Mouse (Mus musculus) embryonic fibroblast, embryonic 13.5 days (primary cell): Measurements from ENCODE around the gene Gm21976.

Source experiments
- CTCF ChIP-seq: IDR thresholded peaks from 2 replicates; pipeline ENCODE4 v1.5.1; 2011; ENCODE audit warnings: mild to moderate bottlenecking, control low read depth, low read length, moderate library complexity, borderline replicate concordance; ENCODE audit not compliant: insufficient read depth
- POLR2A ChIP-seq: IDR thresholded peaks from 2 replicates; pipeline ENCODE4 v1.6.1; 2011; ENCODE audit warnings: low read depth, mild to moderate bottlenecking, control low read depth, low read length, moderate library complexity

DNA sequence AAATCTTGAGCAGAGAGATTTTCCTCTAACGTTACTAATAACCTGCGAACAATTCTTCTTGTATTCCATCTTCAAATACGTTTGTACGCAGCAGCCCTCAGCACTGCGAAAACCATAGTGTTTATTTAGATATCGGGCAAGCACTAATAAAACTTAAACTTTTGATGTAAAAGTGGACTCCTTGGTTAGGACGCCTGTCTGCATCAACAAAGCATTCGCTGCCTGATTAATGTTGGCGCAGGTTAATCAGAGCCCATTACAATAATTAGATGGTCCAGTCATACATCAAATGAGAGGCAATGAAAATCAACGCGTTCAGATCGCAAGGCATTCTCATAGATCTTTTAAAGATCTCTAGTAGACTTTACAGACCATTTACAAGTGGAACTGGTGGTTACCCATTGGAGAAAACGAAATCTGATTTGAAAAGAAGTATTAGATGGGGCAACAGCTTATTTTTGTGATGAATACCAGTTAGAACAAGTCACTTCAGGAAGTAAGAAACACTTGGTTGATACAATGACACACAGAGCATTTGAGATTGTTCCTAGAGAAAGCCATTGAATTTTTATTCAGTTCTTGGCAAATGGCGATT lies 72.8 kb downstream of the Gm21976 start:
- TF ChIP-seq POLR2A (no peak), CTCF (no peak)
